Mouse (Mus musculus) embryonic facial prominence, embryonic 14.5 days (tissue): ENCODE results near the gene Tmem211. TPM values are rescaled to one million over a fixed set of nuclear protein-coding genes. Genes with fewer than 3 reads are reported as not detected.

Experiments used
- ATAC-seq: fragments of 200-750 bp; cut with Nextera tagmentation; 2 replicates; pipeline ENCODE4 v1.8.0; 2017; ENCODE audit warnings: low read depth, moderate number of reproducible peaks, moderate TSS enrichment
- DNase-seq: peaks from one replicate; pipeline ENCODE4 v3.0.0-alpha.2; 2015; ENCODE audit warnings: low spot score
- H3K27ac ChIP-seq: fragments of 300-500 bp; sonication (generic); replicated peaks from 2 replicates; pipeline ENCODE4 v1.5.1; 2014; ENCODE audit warnings: low read depth, mild to moderate bottlenecking, low read length, moderate library complexity
- H3K27me3 ChIP-seq: fragments of 300-500 bp; sonication (generic); replicated peaks from 2 replicates; pipeline ENCODE4 v1.6.1; 2014; ENCODE audit warnings: low read length; ENCODE audit not compliant: control insufficient read depth, insufficient read depth
- H3K36me3 ChIP-seq: fragments of 300-500 bp; sonication (generic); 2 replicates; pipeline ENCODE4 v1.6.1; 2014; ENCODE audit warnings: low read length, mixed read lengths; ENCODE audit not compliant: control insufficient read depth, insufficient read depth
- H3K4me1 ChIP-seq: fragments of 300-500 bp; sonication (generic); 2 replicates; pipeline ENCODE4 v1.6.1; 2014; ENCODE audit warnings: antibody characterized with exemption, low read length; ENCODE audit not compliant: control insufficient read depth, insufficient read depth
- H3K4me2 ChIP-seq: fragments of 300-500 bp; sonication (generic); 2 replicates; pipeline ENCODE4 v1.6.1; 2014; ENCODE audit warnings: low read depth, mild to moderate bottlenecking, low read length, moderate library complexity, mixed read lengths
- H3K4me3 ChIP-seq: fragments of 300-500 bp; sonication (generic); 2 replicates; pipeline ENCODE4 v1.5.1; 2014; ENCODE audit warnings: low read depth, mild to moderate bottlenecking, low read length
- H3K9ac ChIP-seq: fragments of 300-500 bp; sonication (generic); 2 replicates; pipeline ENCODE4 v1.6.1; 2014; ENCODE audit warnings: low read depth, mild to moderate bottlenecking, low read length, moderate library complexity, mixed read lengths
- H3K9me3 ChIP-seq: fragments of 300-500 bp; sonication (generic); 2 replicates; pipeline ENCODE4 v1.6.1; 2016; ENCODE audit warnings: low read length; ENCODE audit not compliant: control insufficient read depth
- WGBS: fragments of 180-500 bp; shearing (Covaris S2); extraction: QIAGEN DNeasy Blood & Tissue Kit; methylation state at CpG from one replicate; pipeline ENCODE4 v1.1.7; 2014; 5-methylcytosine and 5-hydroxymethylcytosine counted together
- polyA plus RNA-seq: library from polyadenylated mRNA; unstranded; fragments of >200 nt; fragmentation: Nextera tagmentation; extraction: Ambion mirVana; gene quantifications from 2 replicates; pipeline ENCODE4 v1.2.1, GENCODE M21; 2014

Gene Tmem211
- polyA plus RNA-seq, 1 experiment from 2014 or later = 1.0 TPM

DNA sequence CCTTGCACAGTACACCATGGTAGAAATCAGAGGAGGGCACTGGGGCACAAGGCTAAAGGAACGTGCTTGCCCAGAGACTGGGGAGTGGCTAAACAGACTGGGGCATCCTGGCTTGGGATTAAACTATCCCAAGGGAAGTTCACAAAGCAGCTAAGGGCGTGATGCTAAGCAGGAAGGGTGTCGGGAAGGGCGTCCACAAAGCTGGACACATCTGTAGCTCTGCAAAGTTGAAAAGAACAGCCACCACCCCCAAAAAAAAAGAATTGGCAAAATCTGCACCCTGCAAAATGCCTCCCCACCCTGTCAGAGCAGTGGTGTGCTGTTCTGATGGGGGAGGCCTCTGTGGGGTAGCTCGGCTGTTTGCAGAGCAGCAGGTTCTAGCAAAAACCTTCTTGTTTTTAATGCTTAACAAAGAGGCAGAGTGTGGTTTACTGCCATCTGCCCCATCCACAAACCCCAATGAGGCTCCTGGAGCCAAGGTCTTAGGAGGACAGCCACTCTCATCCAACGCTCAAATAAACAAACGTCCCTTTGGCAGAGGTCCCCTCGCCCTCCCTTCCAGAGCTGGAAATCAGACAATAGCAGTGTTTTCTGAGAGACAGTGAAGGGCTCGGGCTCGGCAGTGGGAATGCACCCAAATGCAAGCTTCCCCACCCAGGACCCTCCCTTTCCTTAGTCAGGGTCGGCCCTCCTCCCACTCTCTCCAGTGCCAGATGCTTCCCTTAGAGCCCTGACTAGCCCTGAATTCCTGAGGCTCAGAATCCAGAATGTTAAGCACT is 17.9 kb upstream of the Tmem211 start:
- Histone ChIP-seq H3K27me3 (no peaks in the 10 kb centered on the region), H3K4me3 (no peak overlapping the region), H3K27ac (peak overlapping the region; percentile 82), H3K4me2 (no peak overlapping the region), H3K4me1 (peaks cover 27% of the 10 kb centered on the region), H3K9me3 (no peaks in the 10 kb centered on the region), H3K9ac (no peak overlapping the region; the same call in 1 of the 2 replicates), H3K36me3 (no peaks in the 10 kb centered on the region)
- DNase-seq (peak; percentile 87), ATAC-seq (peak; percentile 77)
- WGBS = 34% methylated on average over 11 of the region's 11 CpGs

- peak overlapping the region; percentile 82 for H3K27ac ChIP-seq
- ATAC-seq = no peak
These were observed 17.3 kb upstream of the Tmem211 start for GRCm38 (mm10) chr5:113209401-113209750.

GRCm38 (mm10) chr5:113209898-113210297 is 16.8 kb upstream of the Tmem211 start:
- Histone ChIP-seq H3K27me3 (no peaks in the 10 kb centered on the region), H3K27ac (peak overlapping the region; percentile 82), H3K4me1 (peaks cover 27% of the 10 kb centered on the region), H3K36me3 (no peaks in the 10 kb centered on the region), H3K9me3 (no peaks in the 10 kb centered on the region), H3K4me3 (no peak overlapping the region), H3K4me2 (no peak overlapping the region), H3K9ac (no peak overlapping the region)
- no peak for ATAC-seq
- 76% methylated on average over 13 of the region's 13 CpGs for whole genome bisulfite sequencing
- peak; percentile 19 for DNase-seq

More at GRCm38 (mm10) chr5:113209401-113209750, 17.3 kb upstream of the Tmem211 start:
- Histone ChIP-seq H3K4me1 (peaks cover 27% of the 10 kb centered on the region), H3K9ac (no peak overlapping the region; the same call in 1 of the 2 replicates), H3K27me3 (no peaks in the 10 kb centered on the region), H3K4me3 (no peak overlapping the region), H3K36me3 (no peaks in the 10 kb centered on the region), H3K9me3 (no peaks in the 10 kb centered on the region), H3K4me2 (no peak overlapping the region)
- 40% methylated on average over 11 of the region's 11 CpGs for WGBS
- DNase-seq = no peak

GRCm38 (mm10) chr5:113210314-113210713 is 16.4 kb upstream of the Tmem211 start:
- Histone ChIP-seq H3K9me3 (no peaks in the 10 kb centered on the region), H3K4me2 (no peak overlapping the region), H3K9ac (no peak overlapping the region), H3K36me3 (no peaks in the 10 kb centered on the region), H3K4me1 (peaks cover 27% of the 10 kb centered on the region), H3K4me3 (no peak overlapping the region), H3K27ac (peak overlapping the region; percentile 15; the same call in 1 of the 2 replicates), H3K27me3 (no peaks in the 10 kb centered on the region)
- ATAC-seq = no peak
- WGBS = 76% methylated on average over 6 of the region's 6 CpGs
- DNase-seq = no peak

DNA sequence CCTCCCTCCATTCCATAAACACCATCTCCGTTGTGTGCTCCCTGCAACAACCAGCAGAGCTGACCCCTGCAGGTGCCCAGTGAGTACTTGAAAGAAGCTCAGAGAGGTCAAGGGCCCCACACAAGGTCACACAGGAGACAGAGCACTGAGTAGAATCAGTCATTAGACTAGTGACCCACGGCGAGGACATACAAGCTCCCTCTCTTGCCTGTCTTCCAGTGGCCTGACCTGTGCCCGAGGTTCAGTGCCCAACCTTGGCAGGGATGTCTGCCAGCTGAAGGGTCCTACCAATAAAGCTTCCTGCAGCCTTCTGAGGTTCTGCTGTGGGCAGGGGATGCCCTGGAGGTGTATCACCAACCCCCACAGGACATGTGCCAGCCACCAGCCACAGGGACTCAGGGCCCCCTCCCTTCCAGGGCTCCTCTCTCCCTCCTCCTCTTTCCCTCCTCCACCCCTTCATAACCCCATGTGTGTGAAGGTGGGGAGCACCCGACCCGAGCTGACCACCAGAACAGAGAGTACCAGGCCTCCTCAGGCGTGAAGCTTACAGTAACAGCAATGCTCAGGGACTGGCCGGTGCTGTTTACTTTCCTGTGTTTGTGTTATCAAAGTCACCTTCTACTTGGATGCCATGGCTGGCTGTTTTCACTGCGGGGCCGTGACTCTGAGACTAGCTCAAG is 14.4 kb upstream of the Tmem211 start:
- no peaks in the 10 kb centered on the region for H3K27me3 ChIP-seq
- no peaks in the 10 kb centered on the region for H3K9me3 ChIP-seq
- H3K9ac ChIP-seq = no peak overlapping the region
- H3K27ac ChIP-seq = no peak overlapping the region
- ATAC-seq = no peak
- no peak overlapping the region for H3K4me3 ChIP-seq
- DNase-seq = no peak
- peaks cover 25% of the 10 kb centered on the region for H3K4me1 ChIP-seq
- H3K4me2 ChIP-seq = no peak overlapping the region
- no peaks in the 10 kb centered on the region for H3K36me3 ChIP-seq
- 79% methylated on average over 10 of the region's 10 CpGs for WGBS

DNA sequence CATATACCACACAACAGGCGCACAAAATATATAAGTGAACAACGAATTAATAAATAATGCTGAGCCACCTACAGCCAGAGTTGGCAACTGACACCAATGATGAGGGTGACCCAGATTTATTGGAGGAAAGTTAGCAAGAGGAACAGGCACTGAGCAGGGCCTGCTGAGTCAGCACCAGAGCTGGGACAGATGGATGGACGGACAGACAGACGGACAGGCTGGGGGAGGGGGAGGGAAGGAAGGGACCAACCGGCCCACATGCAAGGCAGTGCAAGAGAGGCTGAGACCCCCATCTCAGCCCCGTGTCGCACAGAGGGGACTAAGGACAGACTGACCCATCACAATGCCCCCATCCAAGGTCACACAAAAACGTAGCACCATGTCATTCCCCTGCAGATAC is 12.7 kb upstream of the Tmem211 start:
- no peak overlapping the region for H3K9ac ChIP-seq
- ATAC-seq = no peak
- no peaks in the 10 kb centered on the region for H3K9me3 ChIP-seq
- H3K4me2 ChIP-seq = no peak overlapping the region
- H3K36me3 ChIP-seq = no peaks in the 10 kb centered on the region
- no peak for DNase-seq
- WGBS = 88% methylated on average over 8 of the region's 8 CpGs
- H3K27ac ChIP-seq = no peak overlapping the region
- no peaks in the 10 kb centered on the region for H3K27me3 ChIP-seq
- peaks cover 9% of the 10 kb centered on the region for H3K4me1 ChIP-seq
- no peak overlapping the region for H3K4me3 ChIP-seq

DNA sequence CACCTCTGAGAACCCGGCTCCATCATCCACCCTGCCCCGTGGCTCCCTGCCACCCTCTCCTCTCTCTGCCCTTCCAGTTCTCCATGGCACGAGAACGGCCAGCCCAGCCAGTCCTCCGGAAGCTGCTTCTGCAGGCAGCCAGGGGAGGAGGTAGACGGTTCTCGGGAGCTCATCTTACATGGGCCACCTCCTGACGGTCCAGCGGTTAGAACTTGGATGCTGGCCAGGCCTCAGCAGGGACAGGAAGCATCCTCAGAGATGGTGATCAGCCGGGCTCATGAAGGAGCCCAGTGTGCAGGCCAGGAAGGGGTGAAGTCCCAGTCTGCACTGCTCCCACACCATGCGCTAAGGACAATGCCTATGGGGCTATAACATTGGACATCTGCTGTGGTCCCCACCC is 12.3 kb upstream of the Tmem211 start:
- no peak overlapping the region for H3K4me3 ChIP-seq
- no peaks in the 10 kb centered on the region for H3K36me3 ChIP-seq
- no peak overlapping the region for H3K4me2 ChIP-seq
- ATAC-seq = peak; percentile 11; the same call in 1 of the 2 replicates
- H3K9me3 ChIP-seq = no peaks in the 10 kb centered on the region
- H3K27me3 ChIP-seq = no peaks in the 10 kb centered on the region
- no peak overlapping the region for H3K27ac ChIP-seq
- H3K4me1 ChIP-seq = peaks cover 5% of the 10 kb centered on the region
- 48% methylated on average over 11 of the region's 11 CpGs for WGBS
- peak; percentile 70 for DNase-seq
- no peak overlapping the region for H3K9ac ChIP-seq

GRCm38 (mm10) chr5:113215610-113216011 is 11.1 kb upstream of the Tmem211 start:
- no peaks in the 10 kb centered on the region for H3K9me3 ChIP-seq
- H3K9ac ChIP-seq = no peak overlapping the region
- H3K36me3 ChIP-seq = no peaks in the 10 kb centered on the region
- H3K27ac ChIP-seq = no peak overlapping the region
- DNase-seq = no peak
- H3K4me2 ChIP-seq = no peak overlapping the region
- 52% methylated on average over 9 of the region's 9 CpGs for WGBS
- no peak overlapping the region for H3K4me3 ChIP-seq
- H3K27me3 ChIP-seq = peaks cover 11% of the 10 kb centered on the region; the same call in 1 of the 2 replicates
- no peak for ATAC-seq
- H3K4me1 ChIP-seq = no peaks in the 10 kb centered on the region
